Mouse (Mus musculus): Measurements from ENCODE around the gene Pced1b. TPM values are rescaled to one million over a fixed set of nuclear protein-coding genes. Genes with fewer than 3 reads are reported as not detected.
A peak's percentile ranks its signal among the peaks of the same experiment; 100 is the strongest.

Gene Pced1b
- polyA plus RNA-seq, 1 experiment from 2014 or later: 4.5 TPM

DNA sequence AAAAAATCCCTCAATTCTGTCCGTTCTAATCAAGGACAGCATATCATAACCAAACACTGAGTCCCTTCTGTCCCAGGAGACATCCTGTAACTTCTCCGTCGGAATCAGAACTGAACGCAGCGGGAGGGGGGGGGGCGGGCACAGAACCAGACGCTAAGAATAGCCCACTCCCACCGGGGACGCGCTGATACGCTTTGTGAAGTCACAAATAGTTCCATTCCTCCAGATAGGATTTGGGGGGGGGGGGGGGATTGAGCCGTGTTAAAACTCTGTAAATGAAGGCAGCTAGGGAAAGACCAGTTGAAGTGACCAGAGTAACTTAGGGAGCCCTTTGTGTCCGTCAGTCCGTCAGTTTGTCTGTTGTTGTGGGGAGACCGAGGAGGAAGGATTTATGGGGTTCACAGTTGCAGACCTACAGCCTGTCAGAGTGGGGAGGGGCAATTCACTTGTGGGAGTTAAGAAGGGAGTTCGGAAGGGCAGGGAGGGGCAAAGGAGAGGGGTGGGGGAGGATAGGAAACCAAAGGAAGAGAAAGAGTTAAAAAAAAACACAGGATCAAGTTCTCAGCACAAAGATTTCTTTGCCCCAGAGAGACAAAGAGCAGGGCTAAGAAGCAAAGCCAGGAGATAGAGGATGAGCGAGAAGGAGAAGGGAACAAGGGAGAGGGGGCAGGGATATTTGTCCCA is 91.6 kb downstream of the Pced1b start:
- peak; percentile 17; the same call in 1 of the 2 replicates for ATAC-seq
- peak overlapping the region; percentile 29 for H3K4me3 ChIP-seq (ENCODE audit: low read length)
- 0 out of 2 replicates have a peak, but pooled peaks cover 2% of the 10 kb centered on the region for H3K36me3 ChIP-seq (ENCODE audit: control insufficient read depth, insufficient read depth, low read length)
- peaks cover 4% of the 10 kb centered on the region for H3K9me3 ChIP-seq (ENCODE audit: control insufficient read depth, low read length)
- H3K9ac ChIP-seq (ENCODE audit: low read depth, low read length): no peak overlapping the region; the same call in 1 of the 2 replicates
- peaks cover 5% of the 10 kb centered on the region for H3K4me1 ChIP-seq (ENCODE audit: control insufficient read depth, insufficient read depth, low read depth, low read length)
- peak overlapping the region; percentile 54 for H3K4me2 ChIP-seq (ENCODE audit: low read length)
- H3K27me3 ChIP-seq (replicated peaks; ENCODE audit: control insufficient read depth, insufficient read depth, low read length): no peaks in the 10 kb centered on the region
- 9% methylated on average over 17 of the region's 17 CpGs for WGBS
- H3K27ac ChIP-seq (ENCODE audit: low read depth, low read length): no peak overlapping the region

DNA sequence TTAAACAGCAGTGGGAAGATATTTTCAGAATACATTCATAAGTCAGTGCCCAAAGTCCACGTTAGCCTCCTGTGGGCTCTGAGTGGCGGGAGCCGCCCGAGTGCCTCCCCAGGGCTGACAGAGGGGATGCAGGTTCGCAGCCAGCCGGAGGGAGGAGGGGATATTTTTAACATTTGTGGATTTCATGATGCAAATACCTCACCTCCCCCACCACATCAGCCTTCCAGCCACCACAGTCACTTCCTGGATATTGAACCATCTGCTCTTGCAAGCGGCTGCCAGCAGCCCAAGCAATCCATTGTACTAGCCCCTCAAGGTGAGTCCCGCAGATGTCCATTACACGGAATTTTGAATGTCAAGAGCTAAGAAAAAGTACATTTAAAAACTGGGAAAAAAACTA is 95.4 kb downstream of the Pced1b start:
- Histone ChIP-seq H3K4me2 (ENCODE audit: low read length) (no peak overlapping the region), H3K4me3 (ENCODE audit: low read length) (no peak overlapping the region), H3K4me1 (ENCODE audit: control insufficient read depth, insufficient read depth, low read depth, low read length) (peaks cover 5% of the 10 kb centered on the region), H3K9ac (ENCODE audit: low read depth, low read length) (no peak overlapping the region), H3K9me3 (ENCODE audit: control insufficient read depth, low read length) (no peaks in the 10 kb centered on the region; the same call in 1 of the 2 replicates), H3K27ac (ENCODE audit: low read depth, low read length) (no peak overlapping the region), H3K27me3 (replicated peaks; ENCODE audit: control insufficient read depth, insufficient read depth, low read length) (no peaks in the 10 kb centered on the region), H3K36me3 (ENCODE audit: control insufficient read depth, insufficient read depth, low read length) (no peaks in the 10 kb centered on the region)
- ATAC-seq: no peak
- WGBS: 84% methylated on average over 9 of the region's 9 CpGs

DNA sequence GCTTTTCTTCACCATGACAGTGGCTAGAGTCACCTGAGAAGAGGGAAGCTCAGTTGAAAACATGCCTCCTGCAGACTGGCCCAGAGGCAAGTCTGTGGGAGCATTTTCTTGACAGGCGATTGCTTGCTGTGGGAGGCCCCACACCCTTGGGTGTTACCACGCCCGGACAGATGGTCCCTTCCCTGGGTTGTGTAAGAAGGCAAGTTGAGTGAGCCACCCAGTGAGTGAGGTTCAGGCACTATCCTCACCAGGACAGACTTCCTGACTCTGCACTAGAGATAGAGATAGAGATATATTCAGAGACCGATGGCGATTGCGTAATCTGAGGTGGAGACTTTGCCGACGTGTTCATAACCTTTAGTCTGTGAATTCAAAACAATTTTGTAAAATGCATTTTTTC is 96.0 kb downstream of the Pced1b start:
- H3K4me1 ChIP-seq (ENCODE audit: control insufficient read depth, insufficient read depth, low read depth, low read length): peaks cover 5% of the 10 kb centered on the region
- WGBS: 94% methylated on average over 8 of the region's 8 CpGs
- no peaks in the 10 kb centered on the region; the same call in 1 of the 2 replicates for H3K9me3 ChIP-seq (ENCODE audit: control insufficient read depth, low read length)
- H3K27ac ChIP-seq (ENCODE audit: low read depth, low read length): no peak overlapping the region
- H3K27me3 ChIP-seq (replicated peaks; ENCODE audit: control insufficient read depth, insufficient read depth, low read length): no peaks in the 10 kb centered on the region
- no peak for ATAC-seq
- H3K4me2 ChIP-seq (ENCODE audit: low read length): no peak overlapping the region
- no peak overlapping the region for H3K4me3 ChIP-seq (ENCODE audit: low read length)
- H3K36me3 ChIP-seq (ENCODE audit: control insufficient read depth, insufficient read depth, low read length): no peaks in the 10 kb centered on the region
- no peak overlapping the region for H3K9ac ChIP-seq (ENCODE audit: low read depth, low read length)

DNA sequence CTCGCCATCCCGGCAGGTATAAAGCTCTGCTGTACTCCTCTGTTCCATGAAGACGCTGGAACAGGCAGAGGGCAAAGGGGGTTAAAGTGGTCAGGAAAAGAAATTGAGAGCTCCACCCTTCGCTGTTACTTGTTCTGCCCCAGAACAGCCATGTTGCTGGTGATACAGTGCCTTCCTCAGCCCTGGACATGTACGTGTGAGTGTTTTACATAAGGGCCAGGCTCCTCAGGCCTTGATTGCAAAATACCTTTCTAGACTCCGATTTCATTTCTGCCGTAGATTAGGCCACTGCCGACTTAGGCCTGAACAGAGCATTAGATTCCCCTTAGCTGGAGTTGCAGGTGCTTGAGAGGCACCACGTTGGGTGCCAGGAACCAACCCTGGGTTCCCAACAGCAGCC is 97.0 kb downstream of the Pced1b start:
- Histone ChIP-seq H3K9me3 (ENCODE audit: control insufficient read depth, low read length) (no peaks in the 10 kb centered on the region; the same call in 1 of the 2 replicates), H3K36me3 (ENCODE audit: control insufficient read depth, insufficient read depth, low read length) (no peaks in the 10 kb centered on the region), H3K27ac (ENCODE audit: low read depth, low read length) (no peak overlapping the region), H3K4me2 (ENCODE audit: low read length) (no peak overlapping the region), H3K9ac (ENCODE audit: low read depth, low read length) (no peak overlapping the region), H3K4me3 (ENCODE audit: low read length) (no peak overlapping the region), H3K27me3 (replicated peaks; ENCODE audit: control insufficient read depth, insufficient read depth, low read length) (no peaks in the 10 kb centered on the region), H3K4me1 (ENCODE audit: control insufficient read depth, insufficient read depth, low read depth, low read length) (no peaks in the 10 kb centered on the region)
- ATAC-seq: no peak
- 95% methylated on average over 9 of the region's 9 CpGs for WGBS

DNA sequence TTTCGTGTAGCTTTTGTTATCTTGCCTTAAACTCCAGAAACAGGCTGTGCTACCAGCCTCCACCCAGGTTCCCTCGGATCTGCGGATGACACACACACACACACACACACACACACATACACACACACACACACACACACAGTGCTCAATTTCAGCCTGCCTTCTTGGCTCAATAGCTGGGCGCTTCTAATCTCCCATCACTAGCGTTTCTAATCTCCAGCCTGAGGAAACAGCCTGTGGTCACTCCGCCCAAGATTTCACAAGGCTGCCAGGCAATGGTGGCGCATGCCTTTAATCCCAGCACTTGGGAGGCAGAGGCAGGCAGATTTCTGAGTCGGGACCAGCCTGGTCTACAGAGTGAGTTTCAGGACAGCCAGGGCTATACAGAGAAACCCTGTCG is 98.2 kb downstream of the Pced1b start:
- no peak overlapping the region for H3K4me2 ChIP-seq (ENCODE audit: low read length)
- WGBS: 95% methylated on average over 8 of the region's 9 CpGs
- no peak overlapping the region for H3K9ac ChIP-seq (ENCODE audit: low read depth, low read length)
- H3K4me1 ChIP-seq (ENCODE audit: control insufficient read depth, insufficient read depth, low read depth, low read length): no peaks in the 10 kb centered on the region
- H3K36me3 ChIP-seq (ENCODE audit: control insufficient read depth, insufficient read depth, low read length): no peaks in the 10 kb centered on the region
- no peaks in the 10 kb centered on the region for H3K27me3 ChIP-seq (replicated peaks; ENCODE audit: control insufficient read depth, insufficient read depth, low read length)
- no peak overlapping the region for H3K27ac ChIP-seq (ENCODE audit: low read depth, low read length)
- no peaks in the 10 kb centered on the region; the same call in 1 of the 2 replicates for H3K9me3 ChIP-seq (ENCODE audit: control insufficient read depth, low read length)
- no peak for ATAC-seq
- no peak overlapping the region for H3K4me3 ChIP-seq (ENCODE audit: low read length)

DNA sequence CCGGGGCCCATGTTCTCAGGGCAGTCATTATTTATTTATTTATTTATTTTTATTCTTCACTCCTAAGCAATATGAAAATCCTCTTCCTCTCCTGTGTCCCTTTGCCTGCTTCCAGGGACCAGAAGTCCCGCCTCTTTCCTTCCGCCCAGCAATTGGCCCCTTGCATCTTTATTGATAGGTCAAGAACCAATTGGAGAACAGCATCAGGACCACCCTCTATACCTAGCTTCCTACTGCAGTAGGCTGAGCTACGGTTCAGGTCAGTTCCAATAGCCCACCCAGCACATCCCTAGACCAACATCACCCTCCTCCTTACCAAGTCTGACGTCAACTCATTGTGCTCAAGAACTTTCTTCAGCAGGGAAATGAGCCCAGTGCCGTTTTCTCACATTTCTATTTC is 99.0 kb downstream of the Pced1b start:
- Histone ChIP-seq H3K4me1 (ENCODE audit: control insufficient read depth, insufficient read depth, low read depth, low read length) (no peaks in the 10 kb centered on the region), H3K27me3 (replicated peaks; ENCODE audit: control insufficient read depth, insufficient read depth, low read length) (no peaks in the 10 kb centered on the region), H3K4me3 (ENCODE audit: low read length) (no peak overlapping the region), H3K4me2 (ENCODE audit: low read length) (no peak overlapping the region), H3K36me3 (ENCODE audit: control insufficient read depth, insufficient read depth, low read length) (no peaks in the 10 kb centered on the region), H3K9ac (ENCODE audit: low read depth, low read length) (no peak overlapping the region), H3K27ac (ENCODE audit: low read depth, low read length) (no peak overlapping the region), H3K9me3 (ENCODE audit: control insufficient read depth, low read length) (no peaks in the 10 kb centered on the region)
- ATAC-seq: no peak
- WGBS: 79% methylated on average over 6 of the region's 6 CpGs

DNA sequence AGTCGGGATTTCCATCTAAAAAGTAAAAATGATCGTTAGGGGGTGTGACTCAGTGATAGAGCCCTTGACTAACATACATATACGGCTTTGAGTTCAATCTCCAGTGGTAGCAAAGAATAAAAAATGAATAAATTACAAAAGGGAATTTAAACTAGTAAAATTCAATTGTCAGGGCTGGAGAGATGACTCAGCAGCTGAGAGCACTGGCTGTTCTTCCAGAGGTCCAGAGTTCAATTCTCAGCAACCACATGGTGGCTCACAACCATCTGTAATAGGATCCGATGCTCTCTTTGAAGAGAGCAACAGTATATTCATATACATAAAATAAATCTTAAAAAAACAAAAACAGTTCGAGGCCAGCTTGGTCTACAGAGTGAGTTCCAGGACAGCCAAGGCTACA is 99.5 kb downstream of the Pced1b start:
- 90% methylated on average over 5 of the region's 5 CpGs for WGBS
- no peaks in the 10 kb centered on the region for H3K4me1 ChIP-seq (ENCODE audit: control insufficient read depth, insufficient read depth, low read depth, low read length)
- no peak overlapping the region for H3K4me2 ChIP-seq (ENCODE audit: low read length)
- H3K27me3 ChIP-seq (replicated peaks; ENCODE audit: control insufficient read depth, insufficient read depth, low read length): no peaks in the 10 kb centered on the region
- no peak overlapping the region for H3K9ac ChIP-seq (ENCODE audit: low read depth, low read length)
- H3K27ac ChIP-seq (ENCODE audit: low read depth, low read length): no peak overlapping the region
- H3K4me3 ChIP-seq (ENCODE audit: low read length): no peak overlapping the region
- H3K36me3 ChIP-seq (ENCODE audit: control insufficient read depth, insufficient read depth, low read length): no peaks in the 10 kb centered on the region
- no peak for ATAC-seq
- H3K9me3 ChIP-seq (ENCODE audit: control insufficient read depth, low read length): no peaks in the 10 kb centered on the region

DNA sequence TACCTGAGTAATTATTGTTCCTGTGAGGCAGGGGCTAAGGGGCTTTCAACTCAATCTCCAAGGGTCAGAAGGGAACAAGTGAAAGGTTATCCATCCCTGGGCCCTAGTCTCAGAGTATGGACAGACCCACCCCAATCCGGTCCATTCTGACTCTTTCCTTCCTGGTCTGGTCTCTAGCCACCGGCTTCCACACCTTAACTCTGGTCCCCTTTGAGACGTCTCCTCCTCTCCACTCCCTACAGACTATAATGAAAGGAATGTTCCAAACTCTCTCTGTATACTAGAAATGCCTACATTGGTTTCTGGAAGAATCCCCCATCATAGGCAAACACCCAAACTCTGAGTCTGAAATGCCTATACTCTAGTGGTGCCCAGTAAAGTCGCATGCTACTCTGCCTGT is 100.0 kb downstream of the Pced1b start:
- Histone ChIP-seq H3K4me2 (ENCODE audit: low read length) (no peak overlapping the region), H3K4me3 (ENCODE audit: low read length) (no peak overlapping the region), H3K27ac (ENCODE audit: low read depth, low read length) (no peak overlapping the region), H3K9me3 (ENCODE audit: control insufficient read depth, low read length) (no peaks in the 10 kb centered on the region), H3K4me1 (ENCODE audit: control insufficient read depth, insufficient read depth, low read depth, low read length) (no peaks in the 10 kb centered on the region), H3K9ac (ENCODE audit: low read depth, low read length) (no peak overlapping the region), H3K27me3 (replicated peaks; ENCODE audit: control insufficient read depth, insufficient read depth, low read length) (no peaks in the 10 kb centered on the region), H3K36me3 (ENCODE audit: control insufficient read depth, insufficient read depth, low read length) (no peaks in the 10 kb centered on the region)
- no peak for ATAC-seq
- WGBS: 88% methylated on average over 4 of the region's 4 CpGs

DNA sequence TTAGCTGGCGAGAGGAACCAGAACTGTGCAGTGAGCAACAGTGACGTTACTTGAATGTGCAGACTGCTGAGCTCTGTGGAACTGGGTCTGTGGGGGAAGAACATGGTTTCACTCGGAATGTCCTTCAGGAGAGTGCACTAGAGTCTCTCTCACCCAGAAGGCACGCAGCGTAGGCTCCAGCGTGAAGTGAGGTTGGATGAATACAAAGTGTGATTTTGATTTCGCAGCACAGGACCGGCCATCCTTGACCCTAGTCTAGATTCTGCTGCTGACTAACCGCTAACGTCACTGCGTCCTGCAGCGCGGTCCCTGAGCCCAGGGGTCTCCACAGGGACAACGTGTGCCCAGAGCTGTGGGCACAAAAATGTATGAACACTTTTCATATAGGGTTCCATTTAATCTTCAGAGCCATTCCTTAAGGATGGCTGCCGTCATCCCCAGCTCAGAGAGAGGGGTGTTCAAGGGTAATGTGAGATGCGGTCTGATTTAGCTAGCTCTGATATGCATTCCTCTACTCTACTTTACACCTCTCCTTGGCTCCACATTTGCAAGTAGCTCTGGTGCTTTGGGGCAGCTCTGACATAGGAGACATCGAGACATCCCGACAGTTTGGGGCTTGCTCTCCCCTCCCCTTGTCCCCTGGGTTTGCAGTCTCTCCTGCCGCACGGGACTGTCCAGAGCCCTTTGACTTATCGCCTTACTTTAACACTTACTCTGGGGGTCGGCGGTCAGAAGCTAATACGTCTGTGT is 101.8 kb downstream of the Pced1b start:
- ATAC-seq: no peak

More for the DNA sequence above, 101.8 kb downstream of the Pced1b start:
- 81% methylated on average over 24 of the region's 24 CpGs for WGBS
- Histone ChIP-seq H3K4me2 (ENCODE audit: low read length) (no peak overlapping the region), H3K9me3 (ENCODE audit: control insufficient read depth, low read length) (no peaks in the 10 kb centered on the region), H3K4me3 (ENCODE audit: low read length) (no peak overlapping the region), H3K4me1 (ENCODE audit: control insufficient read depth, insufficient read depth, low read depth, low read length) (no peaks in the 10 kb centered on the region), H3K9ac (ENCODE audit: low read depth, low read length) (no peak overlapping the region), H3K36me3 (ENCODE audit: control insufficient read depth, insufficient read depth, low read length) (no peaks in the 10 kb centered on the region), H3K27ac (ENCODE audit: low read depth, low read length) (no peak overlapping the region), H3K27me3 (replicated peaks; ENCODE audit: control insufficient read depth, insufficient read depth, low read length) (no peaks in the 10 kb centered on the region)

Measured in hindbrain, embryonic 16.5 days (tissue).